Mouse (Mus musculus): Measurements from ENCODE around the gene Tmem156. TPM values are rescaled to one million over a fixed set of nuclear protein-coding genes. Genes with fewer than 3 reads are reported as not detected.
"Not testable (repeated sequence)": the region's sequence is repeated elsewhere in the genome, so short reads cannot be mapped to it uniquely, and the experiment has no call there.

Tmem156 gene
- polyA plus RNA-seq, 1 experiment from 2014 or later, result 1.7 TPM

DNA sequence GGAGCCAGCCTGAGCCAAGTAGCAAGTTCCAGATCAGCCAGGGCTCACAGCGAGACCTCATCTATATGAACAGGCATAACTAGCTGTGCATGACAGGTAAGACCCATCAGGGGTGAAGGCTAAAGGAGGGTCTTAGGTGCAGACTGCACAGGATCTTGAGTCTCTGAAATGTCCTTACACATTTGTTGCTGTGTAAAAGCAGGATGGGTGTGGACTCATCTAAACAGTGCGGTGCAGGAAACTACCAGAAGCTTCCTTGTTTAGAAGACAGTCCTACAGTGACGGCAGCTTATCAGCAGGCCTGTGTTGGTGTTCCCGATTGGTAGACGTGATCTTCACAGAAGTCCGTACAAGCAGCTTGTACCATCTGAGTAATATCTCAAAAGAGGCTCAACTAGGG is 21.4 kb upstream of the Tmem156 start:
- Histone ChIP-seq H3K9ac (no peak overlapping the region), H3K27ac (no peak overlapping the region), H3K9me3 (no peaks in the 10 kb centered on the region), H3K36me3 (0 out of 2 replicates have a peak, but pooled peaks cover 7% of the 10 kb centered on the region), H3K4me2 (no peak overlapping the region), H3K4me3 (replicated peaks) (no peak overlapping the region), H3K4me1 (no peaks in the 10 kb centered on the region), H3K27me3 (replicated peaks) (no peaks in the 10 kb centered on the region)
- 73% methylated on average over 6 of the region's 6 CpGs for WGBS
- ATAC-seq (ENCODE audit: insufficient read depth, low FRiP score, low read depth), result no peak

- ATAC-seq (ENCODE audit: insufficient read depth, low FRiP score, low read depth); H3K36me3 ChIP-seq; H3K4me1 ChIP-seq; H3K27me3 ChIP-seq (replicated peaks); H3K4me3 ChIP-seq (replicated peaks); H3K27ac ChIP-seq; H3K9me3 ChIP-seq; H3K4me2 ChIP-seq; H3K9ac ChIP-seq: not testable (repeated sequence)
- WGBS, result 30% methylated on average over 3 of the region's 3 CpGs
These were observed 20.3 kb upstream of the Tmem156 start for GRCm38 (mm10) chr5:65112225-65112624.

DNA sequence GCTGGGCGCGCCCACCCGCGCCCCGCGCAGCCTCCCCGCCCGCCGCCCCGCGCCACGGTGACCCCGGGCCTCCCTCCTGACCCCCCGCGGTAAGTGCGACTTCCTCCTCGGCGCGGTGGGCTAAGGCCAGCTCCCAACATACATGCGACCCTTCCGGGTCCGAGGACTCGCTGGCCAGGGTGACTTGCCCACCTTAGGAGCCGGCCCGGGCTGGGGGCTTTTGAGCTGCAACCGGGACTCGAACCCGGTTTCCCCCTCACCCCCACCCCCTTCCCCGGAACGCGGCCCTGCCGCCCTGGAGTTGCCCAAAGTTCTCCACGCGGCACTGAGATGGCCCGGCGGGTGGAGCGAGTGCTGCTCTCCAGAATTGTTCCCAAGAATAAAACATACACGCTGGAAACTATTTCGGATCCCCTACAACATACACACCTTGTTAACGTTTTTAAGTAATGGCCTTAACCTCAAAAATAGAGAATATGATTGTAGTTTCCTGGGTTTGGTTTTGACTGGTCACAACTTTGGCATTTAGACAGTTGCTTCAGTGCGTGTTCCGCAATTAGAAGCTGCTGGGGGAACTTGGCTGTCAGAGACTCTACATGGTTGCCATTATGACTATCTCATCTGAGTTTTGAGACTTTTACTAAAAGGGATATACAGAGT is 16.0 kb upstream of the Tmem156 start:
- Histone ChIP-seq H3K9me3 (no peaks in the 10 kb centered on the region), H3K27ac (peak overlapping the region; percentile 84), H3K4me3 (replicated peaks) (peak overlapping the region; percentile 75), H3K9ac (peak overlapping the region; percentile 71), H3K27me3 (replicated peaks) (no peaks in the 10 kb centered on the region), H3K4me1 (no peaks in the 10 kb centered on the region), H3K4me2 (peak overlapping the region; percentile 76), H3K36me3 (no peaks in the 10 kb centered on the region)
- ATAC-seq (ENCODE audit: insufficient read depth, low FRiP score, low read depth), result peak; percentile 19
- 3% methylated on average over 23 of the region's 42 CpGs for WGBS

DNA sequence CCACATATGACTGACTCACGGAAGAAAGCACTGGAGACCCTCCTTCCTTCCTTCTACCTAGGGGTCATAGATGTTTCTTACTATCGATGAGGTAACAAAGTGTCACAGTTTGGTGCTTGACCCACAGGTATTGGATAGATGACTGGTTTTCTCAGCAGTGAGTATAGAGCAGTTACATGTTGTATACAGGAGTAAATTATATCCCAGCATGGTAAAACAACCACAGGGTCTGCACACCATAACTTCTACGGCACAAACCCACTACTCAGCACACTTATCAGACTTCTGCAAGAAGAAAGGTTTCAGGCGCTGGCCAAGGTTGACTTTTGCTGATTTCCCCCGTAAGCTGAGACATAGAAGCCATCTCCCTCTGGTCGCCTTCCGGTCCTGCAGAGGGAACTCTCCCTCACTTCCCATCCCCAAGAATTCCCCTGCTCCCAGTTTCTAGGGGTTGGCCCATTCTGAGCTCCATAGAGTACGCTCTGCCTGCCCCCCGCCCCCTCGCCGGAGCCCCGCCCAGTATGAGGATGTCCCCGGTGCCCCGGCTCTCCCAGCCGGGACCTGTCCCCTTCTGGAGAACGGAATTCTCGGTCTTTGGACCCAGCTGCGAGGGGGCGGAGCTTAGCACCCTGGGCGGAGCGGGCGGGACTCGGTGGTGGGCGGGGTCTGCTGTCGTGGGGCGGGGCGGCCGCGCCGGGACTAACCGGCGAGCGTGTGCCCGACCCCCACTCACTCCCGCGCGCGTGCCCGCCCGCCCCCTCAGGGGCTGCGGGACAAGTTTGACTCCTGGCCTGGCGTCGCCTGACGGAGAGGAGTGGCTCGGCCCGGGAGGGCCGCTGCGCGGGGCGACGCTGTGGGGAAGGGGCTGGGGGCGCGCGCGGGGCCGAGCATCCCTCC is 15.2 kb upstream of the Tmem156 start, which contains the start of gene Klhl5:
Gene Klhl5, plus strand, starts transcription at position 664 of the 897 bp plus-strand sequence.
- Histone ChIP-seq H3K4me3 (replicated peaks) (peak within 1 kb of the TSS; percentile 75), H3K27ac (peak within 1 kb of the TSS; percentile 84), H3K4me2 (peak within 1 kb of the TSS; percentile 76), H3K9ac (peak within 1 kb of the TSS; percentile 71), H3K36me3 (no peaks in the 10 kb centered on the region), H3K9me3 (no peaks in the 10 kb centered on the region), H3K4me1 (no peaks in the 10 kb centered on the region; the same call in 1 of the 2 replicates), H3K27me3 (replicated peaks) (no peaks in the 10 kb centered on the region)
- ATAC-seq (ENCODE audit: insufficient read depth, low FRiP score, low read depth), result peak; percentile 92
- 4% methylated on average over 43 of the region's 56 CpGs for WGBS

- no peak overlapping the region for H3K27ac ChIP-seq
- H3K4me2 ChIP-seq, result no peak overlapping the region
- H3K9ac ChIP-seq, result no peak overlapping the region
- no peaks in the 10 kb centered on the region; the same call in 1 of the 2 replicates for H3K4me1 ChIP-seq
- no peak overlapping the region for H3K4me3 ChIP-seq (replicated peaks)
- no peaks in the 10 kb centered on the region for H3K9me3 ChIP-seq
- H3K36me3 ChIP-seq, result no peaks in the 10 kb centered on the region
- WGBS, result 57% methylated on average over 10 of the region's 10 CpGs
- no peaks in the 10 kb centered on the region for H3K27me3 ChIP-seq (replicated peaks)
- no peak for ATAC-seq (ENCODE audit: insufficient read depth, low FRiP score, low read depth)
These were observed 10.7 kb upstream of the Tmem156 start for GRCm38 (mm10) chr5:65102641-65103042.

GRCm38 (mm10) chr5:65102026-65102640 is 10.2 kb upstream of the Tmem156 start:
- no peak overlapping the region for H3K4me2 ChIP-seq
- H3K4me3 ChIP-seq (replicated peaks), result no peak overlapping the region
- no peak for ATAC-seq (ENCODE audit: insufficient read depth, low FRiP score, low read depth)
- H3K4me1 ChIP-seq, result no peaks in the 10 kb centered on the region; the same call in 1 of the 2 replicates
- no peaks in the 10 kb centered on the region for H3K9me3 ChIP-seq
- H3K9ac ChIP-seq, result no peak overlapping the region
- no peaks in the 10 kb centered on the region for H3K27me3 ChIP-seq (replicated peaks)
- no peak overlapping the region for H3K27ac ChIP-seq
- WGBS, result 77% methylated on average over 3 of the region's 3 CpGs
- no peaks in the 10 kb centered on the region for H3K36me3 ChIP-seq

- Histone ChIP-seq H3K4me3 (replicated peaks) (no peak overlapping the region), H3K36me3 (no peaks in the 10 kb centered on the region), H3K4me2 (no peak overlapping the region), H3K27ac (no peak overlapping the region), H3K9ac (no peak overlapping the region), H3K9me3 (no peaks in the 10 kb centered on the region), H3K4me1 (no peaks in the 10 kb centered on the region; the same call in 1 of the 2 replicates), H3K27me3 (replicated peaks) (no peaks in the 10 kb centered on the region)
- ATAC-seq (ENCODE audit: insufficient read depth, low FRiP score, low read depth), result no peak
- WGBS, result 83% methylated on average over 6 of the region's 6 CpGs
These were observed 9.7 kb upstream of the Tmem156 start for GRCm38 (mm10) chr5:65101621-65102020.

DNA sequence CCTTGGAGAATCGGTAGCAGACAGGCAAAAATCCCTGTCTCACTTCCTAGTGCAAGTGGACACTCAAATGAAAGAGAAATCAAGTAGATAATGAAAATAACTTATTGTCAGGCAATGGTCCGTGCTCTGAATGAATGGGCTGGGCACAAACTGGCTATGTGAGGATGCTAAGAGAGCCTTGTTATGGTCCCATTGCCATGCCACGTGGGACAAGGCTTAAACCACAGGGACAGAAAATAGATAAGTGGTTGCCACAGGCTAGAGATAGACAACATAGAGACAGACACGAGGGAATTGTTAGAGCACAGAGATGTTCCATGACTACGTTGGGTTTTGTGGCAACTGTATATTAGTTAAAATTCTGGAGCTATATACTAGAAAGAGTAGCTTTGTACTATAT is 9.3 kb upstream of the Tmem156 start:
- no peaks in the 10 kb centered on the region for H3K27me3 ChIP-seq (replicated peaks)
- no peak overlapping the region for H3K4me3 ChIP-seq (replicated peaks)
- H3K4me1 ChIP-seq, result no peaks in the 10 kb centered on the region; the same call in 1 of the 2 replicates
- no peak overlapping the region for H3K4me2 ChIP-seq
- H3K9ac ChIP-seq, result no peak overlapping the region
- H3K9me3 ChIP-seq, result no peaks in the 10 kb centered on the region
- ATAC-seq (ENCODE audit: insufficient read depth, low FRiP score, low read depth), result no peak
- no peak overlapping the region for H3K27ac ChIP-seq
- 72% methylated on average over 5 of the region's 5 CpGs for WGBS
- no peaks in the 10 kb centered on the region for H3K36me3 ChIP-seq

DNA sequence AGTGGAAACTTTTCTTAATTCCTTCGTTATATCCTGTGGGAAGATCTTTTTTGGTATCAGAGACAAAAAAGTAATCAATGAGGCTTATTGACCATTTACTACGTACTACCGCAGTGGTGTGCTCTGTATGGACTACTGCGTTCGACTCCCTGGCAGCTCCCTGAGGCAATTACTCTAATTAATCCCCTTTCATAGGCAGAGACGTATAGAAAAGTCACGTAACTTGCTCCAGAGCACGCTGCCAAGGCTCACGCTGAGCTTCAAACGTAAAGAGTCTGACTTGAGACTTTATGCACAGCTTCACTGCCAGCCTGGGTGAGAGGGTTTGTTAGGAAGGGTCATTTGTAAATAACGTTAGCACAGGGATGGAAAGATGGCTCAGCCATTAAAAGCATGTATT is 8.1 kb upstream of the Tmem156 start:
- Histone ChIP-seq H3K9me3 (no peaks in the 10 kb centered on the region), H3K4me3 (replicated peaks) (no peak overlapping the region), H3K27me3 (replicated peaks) (no peaks in the 10 kb centered on the region), H3K27ac (no peak overlapping the region), H3K4me1 (no peaks in the 10 kb centered on the region; the same call in 1 of the 2 replicates), H3K4me2 (no peak overlapping the region), H3K36me3 (no peaks in the 10 kb centered on the region), H3K9ac (no peak overlapping the region)
- 78% methylated on average over 11 of the region's 11 CpGs for WGBS
- ATAC-seq (ENCODE audit: insufficient read depth, low FRiP score, low read depth), result no peak

DNA sequence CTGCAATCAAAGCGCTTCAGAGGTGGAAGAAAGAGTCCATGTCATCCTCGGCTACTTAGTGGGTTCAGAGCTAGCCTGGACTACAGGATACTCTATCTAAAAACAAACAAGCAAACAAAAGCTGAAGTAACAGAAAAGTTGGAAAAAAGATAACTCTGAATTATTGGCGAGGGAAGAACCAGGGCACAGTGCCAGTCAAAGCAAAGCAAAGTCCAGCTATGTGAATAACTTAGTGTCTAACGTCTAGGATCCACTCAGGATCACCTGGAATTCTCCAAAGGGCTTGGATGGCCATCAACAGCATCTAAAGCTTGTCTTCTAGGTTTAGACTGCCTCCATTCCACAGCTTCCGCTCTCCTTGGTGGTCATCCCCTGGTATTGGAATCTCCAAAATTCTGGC is 5.5 kb upstream of the Tmem156 start:
- no peak overlapping the region for H3K9ac ChIP-seq
- 76% methylated on average over 5 of the region's 5 CpGs for WGBS
- H3K27ac ChIP-seq, result no peak overlapping the region
- ATAC-seq (ENCODE audit: insufficient read depth, low FRiP score, low read depth), result no peak
- H3K4me1 ChIP-seq, result no peaks in the 10 kb centered on the region
- no peak overlapping the region for H3K4me2 ChIP-seq
- no peaks in the 10 kb centered on the region for H3K9me3 ChIP-seq
- no peak overlapping the region for H3K4me3 ChIP-seq (replicated peaks)
- no peaks in the 10 kb centered on the region for H3K27me3 ChIP-seq (replicated peaks)
- no peaks in the 10 kb centered on the region for H3K36me3 ChIP-seq

GRCm38 (mm10) chr5:65096805-65097204 is 4.9 kb upstream of the Tmem156 start:
- Histone ChIP-seq H3K9me3 (no peaks in the 10 kb centered on the region), H3K27me3 (replicated peaks) (no peaks in the 10 kb centered on the region), H3K9ac (no peak overlapping the region), H3K4me1 (0 out of 2 replicates have a peak, but pooled peaks cover 3% of the 10 kb centered on the region), H3K4me2 (no peak overlapping the region), H3K4me3 (replicated peaks) (no peak overlapping the region), H3K36me3 (no peaks in the 10 kb centered on the region), H3K27ac (no peak overlapping the region)
- no peak for ATAC-seq (ENCODE audit: insufficient read depth, low FRiP score, low read depth)
- 49% methylated on average over 3 of the region's 3 CpGs for WGBS

DNA sequence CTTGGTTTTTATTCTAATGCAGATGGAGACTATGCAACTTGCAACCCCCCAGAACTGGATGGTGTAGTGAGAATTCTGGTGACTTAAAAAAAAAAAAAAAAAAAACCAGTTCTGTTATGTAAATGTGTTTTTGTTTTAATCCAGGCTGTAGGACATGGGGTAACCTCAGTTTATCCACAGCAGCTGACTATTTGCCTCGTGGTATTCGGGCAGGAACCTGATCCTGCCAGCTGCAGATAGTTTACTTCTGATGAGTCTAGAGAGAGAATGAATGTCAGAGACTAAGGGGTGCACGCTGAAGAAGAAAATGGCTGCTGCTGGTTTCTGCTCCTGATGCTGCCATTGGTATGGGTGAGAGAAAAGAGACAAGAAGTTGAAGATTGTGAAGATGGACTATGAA is 4.2 kb upstream of the Tmem156 start:
- ATAC-seq (ENCODE audit: insufficient read depth, low FRiP score, low read depth), result no peak
- WGBS, result 70% methylated on average over 3 of the region's 3 CpGs

More for the DNA sequence above, 4.2 kb upstream of the Tmem156 start:
- H3K9me3 ChIP-seq, result no peaks in the 10 kb centered on the region
- no peaks in the 10 kb centered on the region for H3K36me3 ChIP-seq
- H3K4me3 ChIP-seq (replicated peaks), result no peak overlapping the region
- no peak overlapping the region for H3K27ac ChIP-seq
- H3K4me2 ChIP-seq, result no peak overlapping the region
- H3K9ac ChIP-seq, result no peak overlapping the region
- H3K4me1 ChIP-seq, result 0 out of 2 replicates have a peak, but pooled peaks cover 3% of the 10 kb centered on the region
- no peaks in the 10 kb centered on the region for H3K27me3 ChIP-seq (replicated peaks)
